Mouse (Mus musculus) CD4-positive, CD25-positive, alpha-beta regulatory T cell, adult 2 months (primary cell): ENCODE measurements around the gene Mrpl53.

Experiments used
- DNase-seq: peaks from one replicate; pipeline ENCODE4 v3.0.0-alpha.2; 2012; ENCODE audit warnings: low read depth, low spot score

Gene Mrpl53

DNA sequence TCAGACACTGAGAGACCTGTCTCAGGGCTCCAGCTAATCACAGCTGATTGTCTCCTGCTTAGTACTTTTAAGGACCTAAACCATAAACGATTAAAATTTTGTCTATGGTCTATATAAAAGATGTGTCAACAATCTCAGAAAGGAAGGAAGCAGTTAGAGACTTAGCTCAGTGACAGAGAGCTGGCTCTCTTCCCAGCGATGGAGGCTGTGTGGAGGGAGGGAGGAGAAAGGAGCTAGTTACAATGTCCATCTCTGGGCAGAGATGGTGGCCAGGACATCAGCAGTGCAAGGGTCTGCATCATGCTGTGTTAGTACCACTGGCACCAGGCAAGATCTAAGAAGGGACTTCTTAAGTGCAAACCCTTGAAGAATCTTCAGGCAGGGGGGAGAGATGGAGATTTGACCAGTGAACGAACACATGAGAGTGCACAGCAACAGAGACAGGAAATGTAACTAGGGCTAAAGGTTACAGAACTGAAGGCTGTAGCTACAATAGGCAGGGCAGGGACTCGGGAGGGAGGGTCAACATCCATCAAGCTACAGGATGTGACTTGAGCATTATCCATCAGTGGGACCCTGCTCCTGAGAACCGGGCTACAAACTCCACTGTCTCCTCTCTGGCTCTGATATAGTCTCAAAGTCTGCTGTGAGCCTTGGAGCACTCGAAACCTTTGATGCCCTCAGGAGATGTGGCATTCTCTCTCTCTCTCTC lies 16.3 kb upstream of the Mrpl53 start:
- DNase-seq = no peak

DNA sequence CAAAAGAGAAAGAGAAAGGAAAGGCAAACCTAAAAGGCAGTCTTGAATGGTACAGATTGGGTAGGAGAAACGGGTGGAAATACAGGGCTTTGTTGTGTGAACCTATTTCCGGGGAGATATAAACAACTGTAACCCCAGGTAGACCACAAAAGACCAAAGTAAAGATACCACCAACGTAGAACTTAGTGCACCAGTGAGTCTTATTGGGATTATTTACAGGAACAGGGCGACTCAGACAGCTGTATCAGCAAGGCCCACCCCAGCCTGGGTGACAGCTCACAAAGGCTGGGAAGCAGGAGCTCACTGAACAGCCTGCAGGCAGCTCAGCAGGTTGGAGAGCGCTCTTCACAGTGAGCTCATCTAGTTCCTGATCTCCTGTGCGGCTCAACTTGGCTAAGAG lies 12.9 kb upstream of the Mrpl53 start:
- peak; percentile 72 for DNase-seq

DNA sequence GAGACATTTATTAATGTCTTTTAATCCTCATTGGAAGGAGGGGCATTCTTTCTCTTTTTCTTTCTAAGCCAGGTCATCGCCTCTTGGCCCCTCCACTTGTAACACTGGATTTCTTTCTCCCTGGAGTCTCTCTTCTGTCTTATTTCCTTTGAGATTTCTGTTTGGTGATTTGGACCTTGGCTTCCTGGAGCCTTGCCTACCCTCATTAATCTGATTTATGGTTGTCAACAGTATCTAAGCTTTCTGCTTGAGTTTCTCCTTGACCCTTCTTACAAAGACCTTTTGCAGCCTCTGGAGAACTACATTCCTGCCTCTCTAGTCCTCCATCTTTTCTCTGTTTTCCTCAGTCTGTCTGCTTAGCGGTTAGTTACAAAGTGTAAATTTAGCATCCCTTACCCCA lies 10.4 kb upstream of the Mrpl53 start:
- no peak for DNase-seq

DNA sequence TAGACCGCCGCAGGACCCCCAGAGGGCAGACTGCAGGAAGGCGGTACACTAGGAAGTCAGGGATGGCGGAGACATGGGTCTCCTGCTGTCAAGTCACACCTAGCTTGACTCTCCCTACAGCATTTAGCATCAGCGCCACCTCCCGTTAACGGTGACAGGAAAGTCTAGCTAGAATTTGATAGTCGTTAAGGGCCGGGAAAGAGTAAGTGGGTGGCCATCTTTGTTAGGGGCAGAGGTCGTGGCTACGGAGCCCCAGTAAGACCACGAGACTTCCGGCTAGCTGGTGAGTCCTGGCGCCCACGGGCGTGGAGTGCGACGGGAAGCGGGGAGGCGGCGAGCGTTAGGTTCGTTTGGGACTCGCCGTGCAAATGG lies 7.5 kb upstream of the Mrpl53 start, which contains the start of the genes Ccdc142 and Gm42688:
Ccdc142 (plus strand) TSS at position 286 of the 372 bp plus-strand sequence.
Gm42688 (plus strand) TSS at position 302 of the 372 bp plus-strand sequence.
- peak; percentile 93 for DNase-seq

DNA sequence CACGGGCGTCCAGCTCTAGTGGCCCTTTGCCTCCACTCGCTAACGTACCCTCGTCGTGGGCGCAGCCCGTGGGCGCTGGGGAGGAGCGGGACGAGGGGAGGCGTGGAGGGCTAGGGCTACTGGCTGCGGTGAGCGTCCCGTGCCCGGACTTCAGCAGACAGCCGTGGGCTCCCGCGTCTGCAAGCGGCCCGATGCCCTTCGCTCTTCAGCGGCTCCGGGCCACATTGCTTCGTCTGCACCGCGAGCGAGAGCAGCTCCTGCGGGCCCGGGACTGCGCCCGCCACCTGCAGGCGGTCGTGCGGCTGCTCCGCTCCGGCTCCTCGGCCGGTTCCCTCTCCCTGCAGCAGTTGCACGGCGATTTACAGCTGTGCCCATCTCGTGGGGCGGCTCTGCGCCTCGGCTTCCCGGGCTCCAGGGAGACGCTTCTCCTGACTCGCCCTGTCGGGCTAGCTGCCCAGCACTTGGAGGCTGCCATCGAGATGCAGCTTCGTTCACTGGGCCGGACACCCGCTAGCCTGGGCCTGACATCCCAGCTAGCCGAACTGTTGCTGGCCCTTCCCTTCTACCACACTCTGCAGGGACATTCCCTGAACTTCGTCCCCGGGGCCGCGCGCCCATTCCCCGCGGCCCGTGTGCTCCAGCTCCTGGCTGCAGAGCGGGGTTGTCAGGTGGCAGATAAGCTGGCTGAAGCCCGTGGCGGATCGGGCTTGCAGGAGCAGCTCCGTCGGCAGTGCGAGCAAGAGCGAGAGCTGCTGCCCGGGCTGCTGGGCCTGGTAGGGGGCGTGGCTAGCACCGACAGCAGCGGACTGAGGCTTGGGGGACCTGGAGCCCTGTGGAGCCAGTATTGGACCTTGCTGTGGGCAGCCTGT lies 6.9 kb upstream of the Mrpl53 start:
- peak; percentile 87 for DNase-seq

DNA sequence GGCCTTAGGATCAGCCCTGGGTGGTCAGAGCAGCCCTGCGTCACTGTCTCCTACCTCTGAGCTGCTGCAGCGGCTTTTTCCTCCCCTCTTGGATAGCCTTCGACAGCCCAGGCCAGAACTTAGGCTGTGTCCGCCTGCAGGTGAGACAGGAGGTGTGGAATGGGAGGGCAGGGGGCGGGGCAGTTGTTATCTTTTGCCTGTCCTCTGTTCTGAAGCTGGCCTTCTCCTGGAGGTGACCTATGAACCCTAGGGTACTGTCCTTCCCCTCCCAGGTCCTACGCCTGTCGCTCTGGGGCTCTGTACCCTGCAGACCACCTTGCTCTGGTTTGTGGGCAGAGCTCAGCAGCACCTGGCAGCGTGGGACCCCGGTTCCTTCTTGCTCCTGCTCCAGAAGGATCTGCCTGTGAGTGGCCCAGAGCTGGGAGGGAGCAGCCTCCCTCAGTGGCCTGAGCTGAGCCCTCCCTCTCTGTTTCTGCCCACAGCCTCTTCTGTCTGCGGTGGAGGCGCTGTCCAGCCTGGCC lies 5.7 kb upstream of the Mrpl53 start:
- no peak for DNase-seq

DNA sequence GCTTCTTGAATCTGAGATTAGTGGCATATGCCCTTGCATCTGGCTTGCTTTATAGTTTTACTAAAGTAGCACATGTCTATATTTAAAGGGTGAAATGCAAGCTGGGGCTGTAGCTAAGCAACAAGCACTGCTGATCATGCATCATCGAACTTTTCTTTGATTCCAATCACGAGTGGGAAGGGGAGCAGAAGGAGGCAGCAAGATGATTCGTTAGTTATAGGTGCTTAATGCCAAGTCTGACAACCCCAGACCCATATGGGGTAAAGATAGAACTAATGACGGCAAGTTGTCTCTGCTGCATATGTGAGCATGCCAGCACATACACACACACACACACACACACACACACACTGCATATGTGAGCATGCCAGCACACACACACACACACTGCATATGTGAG lies 4.7 kb upstream of the Mrpl53 start:
- no peak for DNase-seq

DNA sequence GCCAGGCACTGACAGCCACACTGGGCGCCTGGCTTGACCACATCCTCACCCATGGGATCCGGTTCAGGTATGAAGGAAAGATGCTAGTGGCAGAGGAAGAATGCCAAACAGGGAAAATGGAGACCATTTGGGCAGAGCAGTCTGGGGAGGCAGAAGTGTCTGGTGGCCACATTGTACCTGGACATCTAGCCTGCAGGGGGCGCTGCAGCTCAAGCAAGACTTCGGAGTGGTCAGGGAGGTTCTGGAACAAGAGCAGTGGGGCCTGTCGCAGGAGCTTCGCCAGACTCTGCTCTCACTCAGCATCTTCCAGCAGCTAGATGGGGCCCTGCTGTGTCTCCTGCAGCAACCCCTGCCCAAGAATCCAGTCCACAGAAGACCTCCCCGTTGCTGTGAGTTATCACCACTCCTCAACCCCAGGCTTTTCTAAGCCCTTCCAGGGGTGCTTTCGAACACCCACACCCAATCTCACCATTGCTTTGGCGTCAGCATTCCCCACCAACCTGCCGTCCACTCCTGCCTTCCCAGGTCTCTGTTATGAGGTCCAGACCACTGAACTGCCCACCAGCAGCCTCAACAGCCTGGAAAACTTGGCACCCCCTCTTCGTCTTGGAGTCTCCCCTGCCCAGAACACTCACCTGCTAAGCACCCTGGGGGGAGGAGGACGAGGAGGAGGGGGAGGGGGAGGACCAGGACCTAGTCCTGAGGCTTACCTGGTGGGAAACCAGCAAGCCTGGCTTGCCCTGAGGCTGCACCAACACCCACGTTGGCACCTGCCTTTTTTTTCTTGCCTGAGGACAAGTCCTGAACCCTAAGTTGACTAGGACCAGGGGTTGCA lies 1.1 kb upstream of the Mrpl53 start:
- peak; percentile 89 for DNase-seq

DNA sequence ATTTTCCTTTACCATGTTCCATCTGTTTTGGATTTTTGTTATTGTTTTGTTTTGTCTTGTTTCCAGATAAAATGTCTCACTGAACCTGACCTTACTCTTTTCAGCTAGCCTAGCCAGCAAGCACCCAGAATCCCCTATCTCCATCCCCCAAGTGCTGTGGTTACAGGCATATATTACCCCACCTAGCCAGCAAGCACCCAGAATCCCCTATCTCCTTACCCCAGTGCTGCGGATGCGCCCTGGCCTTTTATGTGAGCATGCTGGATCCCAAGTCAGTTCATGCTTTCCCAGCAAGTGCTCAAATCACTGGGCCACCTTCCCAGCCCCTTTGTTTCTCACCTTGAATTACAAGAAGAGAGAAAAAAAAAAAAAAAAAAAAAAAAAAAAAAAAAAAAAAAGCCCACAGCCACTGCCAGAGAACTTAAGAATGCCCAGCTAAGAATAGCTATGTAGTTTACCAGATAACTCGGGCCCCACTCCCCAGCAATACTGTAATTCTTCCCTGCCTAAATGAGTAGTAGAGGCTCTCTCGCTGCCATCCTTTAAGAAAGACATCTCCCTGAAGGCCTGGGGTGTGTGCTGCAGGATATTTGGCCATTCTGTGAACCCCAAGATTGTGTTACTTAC lies 2.8 kb downstream of the Mrpl53 start:
- no peak for DNase-seq

DNA sequence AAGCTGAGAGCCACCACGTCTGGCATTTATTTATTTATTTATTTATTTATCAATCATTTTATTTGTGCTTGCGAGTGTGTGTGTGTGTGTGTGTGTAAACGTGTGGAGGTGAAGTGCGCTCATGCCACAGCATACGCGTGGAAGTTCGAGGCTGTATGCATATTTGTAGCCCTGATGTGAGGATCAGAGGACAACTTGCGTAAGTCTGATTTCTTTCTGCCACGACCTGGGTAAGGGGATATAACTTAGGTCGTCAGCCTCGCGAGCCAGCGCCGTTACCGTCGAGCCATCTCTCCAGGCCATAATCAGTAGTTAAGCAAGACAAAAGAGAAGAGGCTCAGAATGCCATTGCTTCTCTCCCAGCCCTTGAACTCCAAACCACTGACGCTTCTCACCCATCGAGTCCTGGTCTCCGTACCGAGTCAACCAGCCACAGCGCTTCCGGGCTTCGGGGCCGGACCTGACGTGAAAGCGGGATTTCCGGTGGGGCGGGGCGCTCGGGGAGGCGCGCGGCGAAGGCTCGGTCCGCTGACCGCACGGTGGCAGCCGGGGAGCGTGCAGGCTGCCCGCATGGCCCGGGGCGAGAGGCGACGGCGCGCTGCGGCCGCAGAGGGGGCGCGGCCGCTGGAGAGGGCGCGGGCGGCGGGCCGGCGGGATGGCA lies 6.3 kb downstream of the Mrpl53 start, which contains the start of gene Mogs:
Mogs (plus strand) TSS at position 486 of the 661 bp plus-strand sequence.
- peak; percentile 92 for DNase-seq

DNA sequence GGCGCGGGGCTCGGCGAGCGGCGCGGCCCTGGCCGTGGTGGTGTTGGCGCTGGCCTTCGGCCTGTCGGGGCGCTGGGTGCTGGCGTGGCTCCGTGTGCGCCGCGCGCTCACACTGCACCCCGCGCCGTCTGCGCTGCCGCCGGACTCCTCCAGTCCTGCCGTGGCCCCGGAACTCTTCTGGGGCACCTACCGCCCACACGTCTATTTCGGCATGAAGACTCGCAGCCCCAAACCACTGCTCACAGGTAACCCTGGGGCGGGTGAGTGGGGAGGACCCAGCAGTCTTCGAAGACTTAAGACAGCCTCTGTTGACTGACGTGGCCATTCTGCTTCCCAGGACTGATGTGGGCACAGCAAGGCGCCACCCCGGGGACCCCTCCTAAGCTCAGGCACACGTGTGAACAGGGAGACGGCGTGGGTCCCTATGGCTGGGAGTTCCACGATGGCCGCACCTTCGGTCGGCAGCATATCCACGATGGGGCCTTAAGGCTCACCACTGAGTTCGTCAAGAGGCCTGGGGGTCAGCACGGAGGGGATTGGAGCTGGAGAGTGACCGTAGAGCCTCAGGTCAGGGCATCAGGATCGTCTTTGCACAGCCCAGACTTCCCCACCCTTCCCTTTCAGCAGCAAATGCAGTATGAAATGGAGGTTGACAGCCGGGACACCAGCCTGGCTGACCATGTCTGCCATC lies 7.0 kb downstream of the Mrpl53 start:
- DNase-seq = peak; percentile 74

DNA sequence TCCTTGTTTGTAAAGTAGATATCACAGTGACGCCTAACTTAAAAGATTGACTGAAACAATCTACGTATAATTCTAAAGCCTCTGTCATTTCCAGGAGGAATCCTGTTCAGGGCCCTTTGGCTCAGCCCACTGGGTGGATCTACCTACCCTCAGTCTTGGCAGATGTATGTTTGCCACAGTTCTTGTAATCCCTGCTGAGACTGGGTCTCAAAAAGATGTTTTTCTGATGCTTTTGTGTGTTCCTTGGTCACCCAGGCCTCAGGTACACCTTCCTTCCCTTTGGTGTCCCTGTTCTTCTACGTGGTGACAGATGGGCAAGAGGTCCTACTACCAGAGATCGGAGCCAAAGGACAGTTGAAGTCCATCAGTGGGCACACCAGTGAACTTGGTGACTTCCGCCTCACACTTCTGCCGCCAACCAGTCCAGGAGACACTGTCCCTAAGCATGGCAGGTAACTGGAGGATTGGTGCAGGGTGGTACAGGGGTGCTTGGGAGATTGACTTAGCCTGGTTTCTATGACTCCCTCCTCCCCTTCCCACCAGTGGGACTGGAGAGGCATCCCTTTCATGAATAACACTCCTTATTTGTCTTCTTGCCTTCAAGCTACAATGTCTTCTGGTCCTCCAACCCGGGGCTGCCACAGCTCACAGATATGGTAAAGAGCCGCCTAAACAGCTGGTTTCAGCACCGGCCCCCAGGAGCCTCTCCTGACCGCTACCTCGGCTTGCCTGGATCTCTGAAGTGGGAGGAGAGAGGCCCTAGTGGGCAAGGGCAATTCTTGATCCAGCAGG lies 7.7 kb downstream of the Mrpl53 start:
- DNase-seq = no peak

DNA sequence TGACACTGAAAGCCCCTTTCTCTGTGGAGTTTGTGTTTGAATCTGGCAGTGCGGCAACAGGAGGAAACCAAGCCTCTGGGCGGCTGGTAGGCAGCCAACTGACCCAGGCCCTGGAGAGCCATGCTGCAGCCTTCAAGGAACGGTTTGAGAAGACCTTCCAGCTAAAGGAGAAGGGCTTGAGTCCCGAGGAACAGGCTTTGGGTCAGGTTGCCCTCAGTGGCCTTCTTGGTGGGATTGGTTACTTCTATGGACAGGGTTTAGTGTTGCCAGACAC lies 8.3 kb downstream of the Mrpl53 start:
- no peak for DNase-seq

DNA sequence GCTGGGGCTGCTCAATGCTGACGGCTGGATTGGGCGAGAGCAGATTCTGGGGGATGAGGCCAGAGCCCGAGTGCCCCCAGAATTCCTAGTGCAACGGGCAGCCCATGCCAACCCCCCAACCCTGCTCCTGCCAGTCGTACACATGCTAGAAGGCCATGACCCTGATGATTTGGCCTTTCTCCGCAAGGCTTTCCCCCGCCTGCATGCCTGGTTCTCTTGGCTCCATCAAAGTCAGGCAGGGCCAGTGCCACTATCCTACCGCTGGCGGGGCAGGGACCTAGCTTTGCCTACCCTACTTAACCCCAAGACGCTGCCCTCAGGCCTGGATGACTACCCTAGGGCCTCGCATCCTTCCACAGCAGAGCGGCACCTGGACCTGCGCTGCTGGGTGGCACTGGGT lies 8.8 kb downstream of the Mrpl53 start:
- no peak for DNase-seq

DNA sequence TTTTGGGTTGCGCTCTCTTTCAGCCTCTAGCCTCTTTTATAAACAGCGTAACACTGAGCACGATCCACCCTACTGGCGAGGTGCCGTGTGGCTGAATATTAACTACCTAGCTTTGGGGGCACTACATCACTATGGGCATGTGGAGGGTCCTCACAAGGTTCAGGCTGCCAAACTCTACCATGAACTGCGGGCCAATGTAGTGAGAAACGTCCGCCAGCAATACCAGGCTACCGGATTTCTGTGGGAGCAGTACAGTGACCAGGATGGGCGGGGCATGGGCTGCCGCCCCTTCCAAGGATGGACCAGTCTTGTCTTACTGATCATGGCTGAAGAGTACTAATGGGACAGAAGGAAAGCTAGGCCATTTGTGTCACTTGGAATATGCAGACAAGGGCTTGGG lies 9.5 kb downstream of the Mrpl53 start:
- DNase-seq = no peak

DNA sequence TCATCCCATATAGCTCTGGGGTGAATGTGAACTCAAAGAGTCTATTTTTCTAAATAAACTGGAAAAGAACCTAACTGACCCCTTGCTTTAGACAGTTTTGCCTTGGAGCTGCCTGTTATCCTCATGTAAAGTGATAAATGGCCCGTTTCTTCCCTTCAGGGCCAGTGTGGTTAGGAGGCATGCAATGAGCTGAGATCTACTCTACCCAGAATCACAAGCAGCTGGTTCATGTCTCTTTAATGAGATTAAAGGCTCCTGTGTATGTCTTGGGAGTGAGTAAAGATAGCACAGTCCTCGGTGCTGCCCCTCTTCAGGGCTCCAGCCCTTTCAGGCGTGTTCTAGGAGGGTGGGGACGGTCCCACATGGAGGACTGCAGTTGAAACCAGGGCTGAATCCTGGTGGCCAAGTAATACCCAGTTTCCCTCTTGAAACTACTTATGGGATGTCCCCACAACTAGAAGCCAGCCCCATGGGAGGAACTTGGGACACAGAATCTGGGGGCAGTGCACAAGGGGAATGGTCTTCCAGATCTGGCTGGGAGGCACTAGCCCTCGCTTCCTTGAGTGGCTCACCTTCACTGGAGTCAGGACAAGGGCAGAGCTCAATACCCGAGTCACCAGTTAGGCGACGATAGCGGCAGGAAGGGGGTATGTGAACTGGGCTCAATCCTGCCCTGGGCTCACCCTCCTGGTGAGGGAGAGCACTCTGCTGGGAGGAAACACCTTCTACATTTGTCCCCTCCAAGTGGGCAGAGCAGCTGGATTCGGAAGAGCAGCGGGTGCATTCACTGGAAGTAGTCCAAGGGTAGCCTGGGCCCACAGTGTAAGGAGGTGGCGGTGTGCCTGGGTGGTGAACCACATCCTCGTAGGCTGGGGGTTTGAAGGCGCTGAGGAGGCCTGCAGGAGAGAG lies 10.2 kb downstream of the Mrpl53 start:
- no peak for DNase-seq

DNA sequence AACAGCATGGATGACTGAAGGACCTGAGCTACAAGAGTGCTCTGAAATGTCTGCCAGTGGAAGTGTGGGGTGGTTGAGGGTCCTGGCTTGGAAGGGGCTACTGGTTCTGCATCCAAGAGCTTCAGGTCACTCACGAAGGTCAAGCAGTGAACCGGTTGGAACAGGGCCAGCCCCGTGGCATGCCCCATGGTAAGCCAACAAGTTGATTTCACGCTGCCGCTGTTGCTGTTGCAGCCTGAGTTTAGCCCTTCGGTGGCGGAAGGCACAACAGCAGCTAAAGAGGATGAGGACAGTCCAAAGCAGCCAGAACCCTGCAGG lies 10.9 kb downstream of the Mrpl53 start:
- DNase-seq = no peak
